Mouse (Mus musculus): ENCODE data around the gene Eif3a. TPM values are rescaled to one million over a fixed set of nuclear protein-coding genes. Genes with fewer than 3 reads are reported as not detected.

Gene Eif3a
- polyA plus RNA-seq (2014; fragmentation: Nextera tagmentation; extraction: Ambion mirVana): 169 and 184 TPM in 2 replicates

GRCm38 (mm10) chr19:60790551-60791161 lies at the start of gene Eif3a:
Gene Eif3a (minus strand): TSS chr19:60790658.
- DNase-seq (ENCODE audit: low spot score): peak; percentile 97
- Histone ChIP-seq H3K4me3 (ENCODE audit: low read depth, low read length) (peak within 1 kb of the TSS; percentile 99), H3K4me1 (replicated peaks; ENCODE audit: control insufficient read depth, insufficient read depth, low read length) (no peaks in the 10 kb centered on the region; the same call in 1 of the 2 replicates), H3K27ac (ENCODE audit: low read depth, low read length) (peak within 1 kb of the TSS; percentile 91), H3K4me2 (replicated peaks; ENCODE audit: low read depth, low read length) (peak within 1 kb of the TSS; percentile 63), H3K9me3 (ENCODE audit: control insufficient read depth, low read length) (no peaks in the 10 kb centered on the region), H3K36me3 (ENCODE audit: control insufficient read depth, insufficient read depth, low read length) (no peaks in the 10 kb centered on the region), H3K27me3 (ENCODE audit: control insufficient read depth, insufficient read depth, low read length) (no peaks in the 10 kb centered on the region), H3K9ac (ENCODE audit: low read depth, low read length) (peak within 1 kb of the TSS; percentile 99)
- WGBS: under 1% methylated on average over 57 of the region's 57 CpGs
- peak; percentile 97 for ATAC-seq (ENCODE audit: low FRiP score)

GRCm38 (mm10) chr19:60837747-60838146 lies 47.3 kb upstream of the Eif3a start:
- Histone ChIP-seq H3K27ac (ENCODE audit: low read depth, low read length) (no peak overlapping the region), H3K27me3 (ENCODE audit: control insufficient read depth, insufficient read depth, low read length) (no peaks in the 10 kb centered on the region), H3K36me3 (ENCODE audit: control insufficient read depth, insufficient read depth, low read length) (0 out of 2 replicates have a peak, but pooled peaks cover 6% of the 10 kb centered on the region), H3K4me1 (replicated peaks; ENCODE audit: control insufficient read depth, insufficient read depth, low read length) (no peaks in the 10 kb centered on the region), H3K9me3 (ENCODE audit: control insufficient read depth, low read length) (no peaks in the 10 kb centered on the region), H3K4me2 (replicated peaks; ENCODE audit: low read depth, low read length) (no peak overlapping the region), H3K9ac (ENCODE audit: low read depth, low read length) (no peak overlapping the region), H3K4me3 (ENCODE audit: low read depth, low read length) (no peak overlapping the region)
- ATAC-seq (ENCODE audit: low FRiP score) (no peak), DNase-seq (ENCODE audit: low spot score) (peak; percentile 82)
- 84% methylated on average over 1 of the region's 1 CpGs for WGBS

- no peak overlapping the region for H3K27ac ChIP-seq (ENCODE audit: low read depth, low read length)
- no peak overlapping the region for H3K9ac ChIP-seq (ENCODE audit: low read depth, low read length)
- H3K9me3 ChIP-seq (ENCODE audit: control insufficient read depth, low read length): no peaks in the 10 kb centered on the region
- ATAC-seq (ENCODE audit: low FRiP score) (no peak), DNase-seq (ENCODE audit: low spot score) (no peak)
- no peak overlapping the region for H3K4me2 ChIP-seq (replicated peaks; ENCODE audit: low read depth, low read length)
- no peaks in the 10 kb centered on the region for H3K27me3 ChIP-seq (ENCODE audit: control insufficient read depth, insufficient read depth, low read length)
- 92% methylated on average over 6 of the region's 6 CpGs for WGBS
- H3K4me1 ChIP-seq (replicated peaks; ENCODE audit: control insufficient read depth, insufficient read depth, low read length): no peaks in the 10 kb centered on the region
- no peak overlapping the region for H3K4me3 ChIP-seq (ENCODE audit: low read depth, low read length)
- H3K36me3 ChIP-seq (ENCODE audit: control insufficient read depth, insufficient read depth, low read length): no peaks in the 10 kb centered on the region; the same call in 1 of the 2 replicates
Observed at GRCm38 (mm10) chr19:60818677-60819076, 28.2 kb upstream of the Eif3a start.

- no peaks in the 10 kb centered on the region for H3K9me3 ChIP-seq (ENCODE audit: control insufficient read depth, low read length)
- no peak for DNase-seq (ENCODE audit: low spot score)
- no peak overlapping the region for H3K27ac ChIP-seq (ENCODE audit: low read depth, low read length)
- WGBS: 92% methylated on average over 6 of the region's 6 CpGs
- no peaks in the 10 kb centered on the region for H3K27me3 ChIP-seq (ENCODE audit: control insufficient read depth, insufficient read depth, low read length)
- no peak for ATAC-seq (ENCODE audit: low FRiP score)
- H3K4me2 ChIP-seq (replicated peaks; ENCODE audit: low read depth, low read length): no peak overlapping the region
- no peak overlapping the region for H3K4me3 ChIP-seq (ENCODE audit: low read depth, low read length)
- no peaks in the 10 kb centered on the region for H3K4me1 ChIP-seq (replicated peaks; ENCODE audit: control insufficient read depth, insufficient read depth, low read length)
- H3K9ac ChIP-seq (ENCODE audit: low read depth, low read length): no peak overlapping the region
- no peaks in the 10 kb centered on the region for H3K36me3 ChIP-seq (ENCODE audit: control insufficient read depth, insufficient read depth, low read length)
Observed at GRCm38 (mm10) chr19:60813133-60813532, 22.7 kb upstream of the Eif3a start.

- DNase-seq (ENCODE audit: low spot score) (no peak), ATAC-seq (ENCODE audit: low FRiP score) (no peak)
- no peaks in the 10 kb centered on the region for H3K36me3 ChIP-seq (ENCODE audit: control insufficient read depth, insufficient read depth, low read length)
- 0 out of 2 replicates have a peak overlapping the region, but pooled peaks have one; percentile 24 for H3K27ac ChIP-seq (ENCODE audit: low read depth, low read length)
- no peaks in the 10 kb centered on the region for H3K9me3 ChIP-seq (ENCODE audit: control insufficient read depth, low read length)
- H3K4me3 ChIP-seq (ENCODE audit: low read depth, low read length): peak overlapping the region; percentile 85
- H3K4me1 ChIP-seq (replicated peaks; ENCODE audit: control insufficient read depth, insufficient read depth, low read length): no peaks in the 10 kb centered on the region
- 19% methylated on average over 10 of the region's 10 CpGs for WGBS
- peak overlapping the region; percentile 64 for H3K4me2 ChIP-seq (replicated peaks; ENCODE audit: low read depth, low read length)
- no peaks in the 10 kb centered on the region for H3K27me3 ChIP-seq (ENCODE audit: control insufficient read depth, insufficient read depth, low read length)
- H3K9ac ChIP-seq (ENCODE audit: low read depth, low read length): peak overlapping the region; percentile 80
Observed at GRCm38 (mm10) chr19:60812036-60812389, 21.6 kb upstream of the Eif3a start.

- H3K36me3 ChIP-seq (ENCODE audit: control insufficient read depth, insufficient read depth, low read length): no peaks in the 10 kb centered on the region
- H3K4me1 ChIP-seq (replicated peaks; ENCODE audit: control insufficient read depth, insufficient read depth, low read length): no peaks in the 10 kb centered on the region
- peak within 1 kb of the TSS; percentile 64 for H3K4me2 ChIP-seq (replicated peaks; ENCODE audit: low read depth, low read length)
- WGBS: 3% methylated on average over 40 of the region's 45 CpGs
- H3K9ac ChIP-seq (ENCODE audit: low read depth, low read length): peak within 1 kb of the TSS; percentile 80
- H3K9me3 ChIP-seq (ENCODE audit: control insufficient read depth, low read length): no peaks in the 10 kb centered on the region
- peak within 1 kb of the TSS; percentile 85 for H3K4me3 ChIP-seq (ENCODE audit: low read depth, low read length)
- H3K27ac ChIP-seq (ENCODE audit: low read depth, low read length): 0 out of 2 replicates have a peak within 1 kb of the TSS, but pooled peaks have one; percentile 24
- DNase-seq (ENCODE audit: low spot score): peak; percentile 90
- no peaks in the 10 kb centered on the region for H3K27me3 ChIP-seq (ENCODE audit: control insufficient read depth, insufficient read depth, low read length)
- ATAC-seq (ENCODE audit: low FRiP score): peak; percentile 100
Observed at GRCm38 (mm10) chr19:60811098-60812035, 20.9 kb upstream of the Eif3a start, which contains the start of gene Fam45a. Gene Fam45a (plus strand): TSS chr19:60811585.

- no peaks in the 10 kb centered on the region for H3K9me3 ChIP-seq (ENCODE audit: control insufficient read depth, low read length)
- WGBS: 96% methylated on average over 2 of the region's 2 CpGs
- ATAC-seq (ENCODE audit: low FRiP score) (no peak), DNase-seq (ENCODE audit: low spot score) (no peak)
- no peak overlapping the region for H3K27ac ChIP-seq (ENCODE audit: low read depth, low read length)
- H3K4me1 ChIP-seq (replicated peaks; ENCODE audit: control insufficient read depth, insufficient read depth, low read length): no peaks in the 10 kb centered on the region
- no peak overlapping the region for H3K4me2 ChIP-seq (replicated peaks; ENCODE audit: low read depth, low read length)
- H3K4me3 ChIP-seq (ENCODE audit: low read depth, low read length): no peak overlapping the region
- H3K9ac ChIP-seq (ENCODE audit: low read depth, low read length): no peak overlapping the region
- H3K36me3 ChIP-seq (ENCODE audit: control insufficient read depth, insufficient read depth, low read length): no peaks in the 10 kb centered on the region
- no peaks in the 10 kb centered on the region for H3K27me3 ChIP-seq (ENCODE audit: control insufficient read depth, insufficient read depth, low read length)
Observed at GRCm38 (mm10) chr19:60809927-60810326, 19.5 kb upstream of the Eif3a start.

- Histone ChIP-seq H3K4me2 (replicated peaks; ENCODE audit: low read depth, low read length) (no peak overlapping the region), H3K4me1 (replicated peaks; ENCODE audit: control insufficient read depth, insufficient read depth, low read length) (no peaks in the 10 kb centered on the region), H3K36me3 (ENCODE audit: control insufficient read depth, insufficient read depth, low read length) (no peaks in the 10 kb centered on the region), H3K4me3 (ENCODE audit: low read depth, low read length) (no peak overlapping the region), H3K9ac (ENCODE audit: low read depth, low read length) (no peak overlapping the region), H3K27ac (ENCODE audit: low read depth, low read length) (no peak overlapping the region), H3K9me3 (ENCODE audit: control insufficient read depth, low read length) (no peaks in the 10 kb centered on the region), H3K27me3 (ENCODE audit: control insufficient read depth, insufficient read depth, low read length) (no peaks in the 10 kb centered on the region)
- WGBS: 72% methylated on average over 2 of the region's 2 CpGs
- no peak for DNase-seq (ENCODE audit: low spot score)
- ATAC-seq (ENCODE audit: low FRiP score): no peak
Observed at GRCm38 (mm10) chr19:60804903-60805302, 14.4 kb upstream of the Eif3a start.

All from hindbrain, embryonic 11.5 days (tissue).